Mouse (Mus musculus): ENCODE data around the gene Exosc6. TPM values are rescaled to one million over a fixed set of nuclear protein-coding genes. Genes with fewer than 3 reads are reported as not detected.
"Not testable (repeated sequence)": the region's sequence is repeated elsewhere in the genome, so short reads cannot be mapped to it uniquely, and the experiment has no call there.

Exosc6 gene
- total RNA-seq (2021), result not detected
- long read RNA-seq, experiment 1, transcript Exosc6-201 (1 exons, 1,326 nt), result major isoform, 15 of 15 reads
- long read RNA-seq, experiment 1, partial matches to known transcripts, result 0 of 15 reads
- long read RNA-seq, experiment 1, other reads (novel, unspliced or antisense), result 0 of 15 reads
- long read RNA-seq, experiment 2, transcript Exosc6-201 (1 exons, 1,326 nt), result major isoform, 21 of 21 reads
- long read RNA-seq, experiment 2, partial matches to known transcripts, result 0 of 21 reads
- long read RNA-seq, experiment 2, other reads (novel, unspliced or antisense), result 0 of 21 reads

DNA sequence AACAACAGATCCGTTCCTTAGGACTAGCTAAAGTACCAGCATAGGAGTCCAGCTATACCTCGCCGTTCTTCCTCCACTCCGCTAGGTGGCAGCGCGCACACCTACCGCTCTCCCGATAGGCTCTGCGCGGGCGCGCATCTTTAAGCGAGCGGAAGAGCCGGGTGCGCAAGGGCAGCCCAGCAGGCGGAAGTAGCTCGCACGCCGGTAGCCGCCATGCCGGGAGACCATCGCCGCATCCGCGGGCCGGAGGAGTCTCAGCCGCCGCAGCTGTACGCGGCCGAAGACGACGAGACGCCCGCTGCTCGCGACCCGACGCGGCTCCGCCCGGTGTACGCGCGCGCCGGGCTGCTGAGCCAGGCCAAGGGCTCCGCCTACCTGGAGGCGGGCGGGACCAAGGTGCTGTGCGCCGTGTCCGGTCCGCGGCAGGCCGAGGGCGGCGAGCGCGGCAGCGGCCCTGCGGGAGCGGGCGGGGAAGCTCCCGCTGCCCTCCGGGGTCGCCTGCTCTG is at the start of gene Exosc6:
Exosc6 (plus strand) TSS at position 182 of the 506 bp plus-strand sequence.
- intact Hi-C loops (cut with DNase I; ENCODE audit: low total_unique reads), result no loop called here
- peak; percentile 89 for DNase-seq

DNA sequence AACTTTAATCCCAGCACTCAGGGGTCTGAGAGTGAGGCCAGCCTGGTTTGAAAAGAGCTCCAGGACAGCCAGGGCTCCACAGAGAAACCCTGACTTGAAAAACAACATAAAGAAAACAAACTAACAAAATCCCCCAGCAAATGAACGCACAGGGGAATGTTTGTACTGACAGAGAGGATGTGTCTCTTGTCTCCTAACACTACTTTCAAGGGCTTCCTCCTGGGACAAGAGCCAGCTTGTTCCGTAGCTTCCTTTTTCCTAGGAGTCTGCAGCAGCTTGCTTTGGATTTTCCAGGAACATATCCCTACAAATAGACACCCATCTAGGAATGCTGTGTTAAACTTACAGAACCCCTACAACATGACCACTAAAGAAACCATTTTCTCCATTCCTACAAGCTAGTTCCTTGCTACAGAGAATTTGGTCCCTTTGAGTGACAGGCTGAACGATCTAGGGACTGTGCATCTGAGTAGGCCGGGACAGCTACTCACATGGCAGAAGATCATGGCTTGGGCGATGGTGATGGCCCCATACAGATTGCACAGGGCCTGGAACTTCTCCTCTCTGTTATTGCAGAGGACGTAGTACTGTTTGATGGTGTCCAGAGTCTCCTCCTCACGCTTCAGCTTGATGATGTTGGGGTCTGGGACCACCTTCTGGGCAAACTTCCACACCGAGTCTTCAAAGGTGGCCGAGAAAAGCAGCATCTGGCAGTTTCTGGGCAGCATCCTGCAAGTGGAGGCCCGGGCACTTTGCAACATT is 45.7 kb upstream of the Exosc6 start:
- intact Hi-C loops (cut with DNase I; ENCODE audit: low total_unique reads); DNase-seq: not testable (repeated sequence)

DNA sequence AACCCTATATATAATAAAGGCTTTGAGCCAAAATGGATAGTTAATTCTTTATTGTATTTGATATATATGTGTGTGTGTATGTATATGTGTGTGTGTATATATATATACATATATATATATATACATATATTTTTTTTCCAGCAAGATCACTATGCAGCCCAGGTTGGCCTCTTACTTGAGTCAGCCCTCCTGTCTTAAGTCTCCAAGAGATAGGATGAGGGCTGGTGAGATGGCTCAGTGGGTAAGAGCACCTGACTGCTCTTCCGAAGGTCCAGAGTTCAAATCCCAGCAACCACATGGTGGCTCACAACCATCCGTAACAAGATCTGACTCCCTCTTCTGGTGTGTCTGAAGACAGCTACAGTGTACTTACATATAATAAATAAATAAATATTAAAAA is 29.5 kb upstream of the Exosc6 start:
- DNase-seq; intact Hi-C loops (cut with DNase I; ENCODE audit: low total_unique reads): not testable (repeated sequence)

DNA sequence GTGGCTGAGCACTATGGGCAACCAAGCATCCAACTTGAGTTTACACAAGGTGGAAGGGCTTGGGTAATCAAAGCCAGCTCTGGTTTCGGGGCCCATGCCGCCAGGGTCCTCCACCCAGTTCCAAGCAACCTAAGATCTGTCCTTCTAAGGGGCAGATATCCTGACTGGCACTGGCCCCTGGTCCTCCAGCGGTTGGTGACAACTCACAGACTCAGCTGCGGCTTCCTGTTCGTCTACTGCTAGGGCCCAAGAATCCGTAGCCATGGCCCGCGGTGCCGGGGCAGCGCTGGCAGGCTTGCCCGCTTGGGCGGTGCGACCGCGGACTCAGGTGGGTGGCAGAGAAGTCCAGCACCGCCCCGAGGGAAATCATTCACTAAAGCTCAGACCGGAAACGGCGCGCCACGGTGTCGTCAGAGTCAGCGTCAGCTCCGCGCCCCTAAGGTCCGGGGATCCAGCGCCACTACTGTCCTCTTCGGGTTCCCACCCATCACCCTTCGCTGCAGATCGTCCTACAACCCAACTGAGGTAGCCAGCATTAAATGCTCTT is 28.7 kb upstream of the Exosc6 start:
- intact Hi-C loops (cut with DNase I; ENCODE audit: low total_unique reads), result no loop called here
- peak; percentile 83 for DNase-seq

DNA sequence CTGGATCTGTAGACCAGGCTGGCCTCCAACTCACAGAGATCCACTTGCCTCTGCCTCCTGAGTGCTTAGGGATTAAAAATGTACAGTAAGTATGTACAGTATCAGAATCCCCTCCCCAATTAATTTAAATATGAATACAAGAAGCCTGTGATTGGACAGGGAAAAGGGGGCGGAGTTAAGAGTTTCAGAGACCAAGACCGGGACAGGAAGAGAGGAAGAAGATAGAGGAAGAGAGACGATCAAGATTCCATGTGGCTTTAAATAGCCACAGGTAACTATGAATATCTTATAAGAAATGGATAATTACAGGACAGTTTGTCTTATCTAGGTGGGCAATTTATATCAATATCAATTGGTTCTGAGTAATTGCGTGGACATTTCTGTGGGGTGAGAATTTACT is 26.6 kb upstream of the Exosc6 start:
- DNase-seq, result no peak
- intact Hi-C loops (cut with DNase I; ENCODE audit: low total_unique reads), result no loop called here

DNA sequence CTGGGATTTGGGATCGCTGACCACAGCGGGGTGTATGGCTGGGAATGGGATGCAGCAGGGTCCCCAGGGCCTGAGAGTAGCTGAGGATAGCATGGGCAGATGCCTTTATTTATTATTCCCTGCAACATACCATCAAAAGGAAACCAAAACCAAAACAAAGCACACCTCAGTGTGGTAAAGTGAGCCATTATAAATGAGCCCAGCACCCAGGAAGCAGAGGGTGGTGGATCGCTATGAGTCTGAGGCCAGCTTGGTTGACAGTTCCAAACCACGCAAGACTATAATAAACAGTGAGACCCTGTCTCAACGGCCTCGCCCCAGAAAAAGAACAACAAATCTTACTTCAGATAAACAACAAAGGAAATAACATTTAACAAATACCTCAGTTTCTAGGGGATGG is 26.1 kb upstream of the Exosc6 start:
- no peak for DNase-seq
- intact Hi-C loops (cut with DNase I; ENCODE audit: low total_unique reads), result no loop called here

DNA sequence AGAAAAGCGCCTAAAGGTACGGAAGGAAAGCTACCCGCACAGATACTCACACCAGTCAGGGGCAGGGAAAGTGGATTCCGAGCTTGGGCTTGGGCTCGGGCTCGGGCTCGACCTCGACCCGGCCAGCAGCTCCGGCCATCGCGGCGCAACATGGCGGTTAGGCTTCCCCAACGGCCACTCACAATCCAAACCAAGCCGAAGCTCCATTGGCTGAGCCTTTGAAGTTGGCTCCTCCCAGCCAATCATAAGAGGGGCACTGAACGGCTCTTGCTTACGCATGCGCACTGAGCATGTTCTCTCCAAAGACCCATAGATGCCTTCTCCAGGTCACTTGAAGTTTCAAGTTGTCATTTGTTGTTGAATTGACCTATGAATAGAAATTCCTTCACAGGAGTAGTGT is 24.6 kb upstream of the Exosc6 start, which contains the start of gene Ddx19b:
Ddx19b (minus strand) TSS at position 180 of the 400 bp plus-strand sequence.
- intact Hi-C loops (cut with DNase I; ENCODE audit: low total_unique reads), result no loop called here
- no peak for DNase-seq

DNA sequence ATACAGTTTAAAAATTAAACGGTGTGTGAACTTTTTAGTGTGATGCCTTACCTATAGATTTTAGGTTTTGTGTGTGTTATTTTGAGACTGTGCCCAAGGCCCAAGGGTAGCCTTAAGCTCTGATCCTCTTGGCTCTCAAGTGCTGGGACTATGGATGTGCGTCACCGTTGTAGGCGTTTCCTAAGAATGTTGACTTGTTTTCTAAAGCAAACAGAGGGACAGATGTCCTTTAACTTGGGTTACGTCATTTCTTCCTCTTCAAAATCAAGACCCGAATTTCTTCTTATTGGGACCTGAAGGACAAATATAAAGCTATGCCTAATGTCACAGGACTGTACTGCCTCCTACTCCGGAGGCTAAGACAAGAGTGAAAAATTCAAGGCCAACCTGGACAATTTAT is 23.2 kb upstream of the Exosc6 start, which contains the start of gene Aars:
Aars (plus strand) TSS at position 229 of the 400 bp plus-strand sequence.
- no peak for DNase-seq
- intact Hi-C loops (cut with DNase I; ENCODE audit: low total_unique reads), result no loop called here

DNA sequence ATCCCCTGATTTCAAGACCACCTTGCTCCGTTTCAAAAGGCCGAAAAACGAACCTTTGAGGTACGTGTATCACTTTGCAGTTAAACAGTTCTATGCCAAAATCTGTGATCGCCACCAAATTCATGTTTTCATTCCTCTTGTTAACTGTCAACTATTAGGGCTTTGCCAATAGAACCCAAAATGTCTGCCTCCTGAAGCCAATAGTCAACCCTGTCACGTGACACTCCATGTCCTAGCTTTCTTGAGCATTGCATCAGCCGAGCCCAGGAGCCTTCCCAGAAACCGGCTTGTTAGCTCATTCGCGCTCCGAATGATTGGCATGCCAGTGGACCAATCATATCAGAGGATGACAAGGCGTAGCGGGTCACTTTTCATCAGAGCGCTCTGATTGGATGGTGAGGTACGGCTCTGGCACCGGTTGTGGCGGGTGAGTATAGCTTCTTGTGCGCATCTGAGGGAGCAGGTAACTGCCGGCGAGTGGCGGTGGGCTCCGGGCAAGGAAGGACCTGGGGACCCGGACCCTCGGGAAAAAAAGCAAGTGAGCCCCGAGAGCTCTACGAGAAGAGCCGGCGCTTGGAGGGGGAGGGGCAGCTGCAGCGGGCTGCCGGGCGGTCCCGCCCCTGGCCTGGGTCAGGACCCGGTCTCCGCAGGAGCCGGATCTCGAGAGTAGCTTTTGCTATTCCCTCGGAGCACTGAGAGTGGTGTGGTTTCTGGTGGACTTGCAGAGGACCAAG is 22.5 kb upstream of the Exosc6 start:
- DNase-seq, result peak; percentile 97
- intact Hi-C loops (cut with DNase I; ENCODE audit: low total_unique reads), result no loop called here

DNA sequence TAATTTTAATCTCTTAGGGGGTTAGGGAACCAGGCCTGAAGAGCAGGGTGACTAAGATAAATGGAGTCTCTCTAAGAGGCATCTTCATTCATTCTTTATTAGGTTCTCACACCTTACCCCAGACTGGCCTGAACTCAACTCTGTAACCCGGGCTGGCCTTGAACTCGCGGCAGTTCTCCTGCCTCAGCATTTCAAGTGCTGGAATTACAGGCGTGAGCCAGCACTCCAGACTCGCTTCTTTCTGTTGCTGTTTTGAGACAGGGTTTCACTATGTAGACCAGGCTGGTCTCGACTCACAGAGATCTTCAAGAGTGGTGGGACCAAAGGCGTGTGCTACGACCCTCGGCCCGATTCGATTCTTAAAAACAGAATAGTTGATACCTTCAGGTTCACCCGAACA is 21.9 kb upstream of the Exosc6 start:
- intact Hi-C loops (cut with DNase I; ENCODE audit: low total_unique reads), result no loop called here
- no peak for DNase-seq

DNA sequence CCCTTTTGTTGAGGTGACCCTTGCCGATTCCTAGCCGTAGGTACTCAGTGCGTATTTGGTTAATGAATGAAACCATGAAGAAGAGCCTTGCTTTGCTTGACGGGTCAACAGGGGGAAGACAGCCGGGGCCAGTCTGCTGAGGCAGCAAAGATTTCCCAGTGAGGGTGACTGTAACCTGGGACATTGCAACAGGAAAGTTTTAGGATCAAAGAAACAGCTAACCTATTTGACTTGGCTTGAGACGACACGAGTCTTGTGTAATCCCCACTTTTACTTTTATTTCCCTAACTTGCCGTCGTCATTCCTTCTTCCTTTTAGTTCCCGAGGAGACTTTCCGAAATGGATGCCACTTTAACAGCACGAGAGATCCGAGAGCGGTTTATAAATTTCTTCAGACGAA is 19.5 kb upstream of the Exosc6 start:
- DNase-seq, result no peak
- intact Hi-C loops (cut with DNase I; ENCODE audit: low total_unique reads), result no loop called here

DNA sequence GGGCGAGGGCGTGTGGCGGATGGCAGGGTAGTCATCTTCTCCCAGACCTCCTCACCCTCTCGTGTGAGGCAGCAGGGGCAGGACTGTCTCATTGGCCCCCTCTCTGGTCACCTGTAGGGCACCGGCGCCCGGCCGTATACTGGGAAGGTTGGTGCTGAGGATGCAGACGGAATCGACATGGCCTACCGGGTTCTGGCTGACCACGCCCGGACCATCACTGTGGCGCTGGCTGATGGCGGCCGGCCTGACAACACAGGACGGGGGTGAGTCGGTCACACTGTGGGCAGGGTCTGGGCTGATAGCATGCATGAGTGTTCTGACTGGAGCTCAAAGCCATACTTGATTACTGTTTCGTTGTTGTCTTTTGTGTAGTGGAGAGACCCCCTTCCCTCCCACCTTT is 13.6 kb upstream of the Exosc6 start:
- no peak for DNase-seq
- intact Hi-C loops (cut with DNase I; ENCODE audit: low total_unique reads), result no loop called here

DNA sequence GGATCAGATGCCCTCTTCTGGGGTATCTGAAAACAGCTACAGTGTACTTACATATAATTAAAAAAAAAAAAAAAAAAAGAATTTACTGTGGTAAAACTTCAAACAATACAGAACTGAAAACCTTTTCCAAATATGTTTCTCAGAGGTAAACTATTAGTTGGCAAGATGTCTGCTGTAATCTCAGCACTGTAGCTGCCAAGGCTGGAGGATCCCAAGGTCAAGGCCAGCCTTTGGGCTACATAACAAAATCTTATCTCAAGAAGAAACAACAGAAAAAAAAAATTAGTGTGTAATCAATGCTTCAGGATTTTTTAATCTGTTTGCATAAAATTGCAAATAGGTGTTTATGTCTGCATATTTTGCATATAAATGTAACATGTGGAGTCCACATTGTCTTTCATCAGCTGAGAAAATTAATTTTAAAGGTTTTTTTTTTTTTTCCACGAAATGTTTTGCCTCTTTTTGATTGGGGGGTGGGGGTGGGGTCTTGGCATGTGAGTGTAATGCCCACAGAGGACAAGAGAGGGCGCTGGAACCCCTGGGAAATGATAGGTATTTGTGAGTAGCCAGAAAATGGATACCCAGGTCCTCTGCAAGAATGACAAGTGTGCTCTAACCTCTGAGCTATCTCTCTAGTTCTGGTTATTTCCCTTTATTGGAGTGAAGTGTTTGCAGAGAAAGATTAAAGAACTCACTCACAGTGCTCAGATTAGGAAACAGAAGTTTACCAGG is 12.0 kb upstream of the Exosc6 start:
- no peak for DNase-seq
- intact Hi-C loops (cut with DNase I; ENCODE audit: low total_unique reads), result no loop called here

DNA sequence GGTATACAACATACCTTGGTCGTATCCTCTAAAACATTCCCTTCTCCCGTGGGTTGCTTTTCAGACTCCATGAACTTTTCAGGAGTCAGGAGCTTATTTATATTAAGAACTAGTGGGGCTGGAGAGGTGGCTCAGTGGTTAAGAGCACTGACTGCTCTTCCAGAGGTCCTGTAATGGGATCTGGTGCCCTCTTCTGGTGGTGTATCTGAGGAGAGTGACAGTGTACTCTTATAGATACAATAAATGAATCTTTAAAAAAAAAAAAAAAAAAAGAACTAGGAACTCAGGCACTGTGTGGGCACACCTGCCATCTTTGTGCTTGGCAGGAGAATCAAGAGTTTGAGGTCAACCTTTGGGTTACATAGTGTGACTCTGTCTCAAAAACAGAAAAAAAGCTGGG is 7.4 kb upstream of the Exosc6 start:
- intact Hi-C loops (cut with DNase I; ENCODE audit: low total_unique reads), result no loop called here

DNA sequence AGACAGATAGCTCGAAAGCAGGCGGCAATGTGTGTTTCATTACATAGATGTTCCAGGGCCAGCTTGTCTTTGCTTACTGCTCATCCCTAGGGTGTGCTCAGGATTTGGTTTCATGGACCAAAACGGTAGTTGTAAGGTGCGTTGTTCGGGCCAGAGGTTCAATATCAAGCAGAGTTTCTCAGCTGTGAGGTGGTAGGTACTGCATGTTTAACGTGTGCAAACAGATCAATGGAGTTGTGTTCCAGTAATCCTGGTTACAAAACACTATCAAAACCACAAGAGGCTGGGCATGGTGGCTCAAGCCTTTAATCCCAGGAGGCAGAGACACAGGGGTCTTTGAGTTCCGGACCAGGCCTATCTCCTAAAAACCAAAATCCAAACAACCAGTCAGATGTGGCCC is 7.0 kb upstream of the Exosc6 start:
- intact Hi-C loops (cut with DNase I; ENCODE audit: low total_unique reads), result no loop called here
- no peak for DNase-seq

More for the DNA sequence above, 7.4 kb upstream of the Exosc6 start:
- no peak for DNase-seq

DNA sequence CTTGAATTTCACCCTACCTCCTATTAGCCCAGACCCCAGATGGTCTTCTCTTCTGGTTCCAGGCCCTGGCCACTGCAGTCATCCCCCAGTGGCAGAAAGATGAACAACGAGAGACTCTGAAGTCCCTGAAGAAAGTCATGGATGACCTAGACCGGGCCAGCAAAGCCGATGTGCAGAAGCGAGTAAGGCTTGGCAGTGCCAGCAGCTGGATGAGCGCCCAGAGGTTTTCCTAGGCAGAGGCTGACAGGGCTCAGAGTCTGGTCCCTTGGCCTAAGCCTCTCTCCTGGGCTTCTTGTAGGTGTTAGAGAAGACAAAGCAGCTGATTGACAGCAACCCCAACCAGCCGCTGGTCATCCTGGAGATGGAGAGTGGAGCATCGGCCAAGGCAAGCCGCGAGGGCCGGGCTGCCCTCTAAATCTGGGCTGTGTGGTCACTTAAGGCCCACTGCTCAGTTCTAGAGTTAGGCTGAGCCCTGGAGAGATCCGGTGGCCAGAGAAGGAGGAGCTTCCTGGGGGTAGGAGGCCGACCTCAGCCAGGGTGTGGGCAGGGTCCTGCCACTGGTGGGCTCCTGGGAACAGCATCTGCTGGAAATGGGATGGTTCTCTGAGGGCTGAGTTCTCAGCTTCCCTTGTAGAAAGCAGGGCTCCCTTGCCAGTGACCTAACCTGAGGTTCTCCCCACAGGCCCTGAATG is 2.2 kb upstream of the Exosc6 start:
- intact Hi-C loops (cut with DNase I; ENCODE audit: low total_unique reads), result no loop called here
- peak; percentile 55 for DNase-seq

DNA sequence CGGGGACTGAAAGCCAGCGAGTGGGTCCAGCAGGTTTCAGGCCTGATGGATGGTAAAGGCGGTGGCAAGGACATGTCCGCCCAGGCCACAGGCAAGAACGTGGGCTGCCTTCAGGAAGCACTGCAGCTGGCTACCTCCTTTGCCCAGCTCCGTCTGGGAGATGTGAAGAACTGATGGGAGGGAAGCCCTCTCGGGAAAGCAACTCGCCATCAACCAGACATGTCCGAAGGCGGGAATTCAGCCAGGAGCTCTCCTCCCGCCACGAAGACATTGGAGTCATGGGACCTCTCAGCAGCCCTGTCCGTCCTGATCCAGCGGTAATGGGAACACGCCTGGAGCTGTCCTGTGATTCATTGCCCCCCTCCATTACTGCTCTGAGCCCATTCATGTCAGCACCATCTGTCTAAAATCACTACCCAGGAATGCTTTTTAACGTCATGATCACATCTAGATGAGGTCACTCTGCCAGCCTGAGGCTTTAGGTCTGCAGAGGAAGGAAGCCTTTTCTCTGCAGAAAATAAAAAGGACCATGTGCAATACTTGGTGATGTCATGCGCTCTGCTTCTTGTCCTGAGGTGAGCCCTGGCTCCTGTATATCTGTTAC is 1.0 kb upstream of the Exosc6 start:
- intact Hi-C loops (cut with DNase I; ENCODE audit: low total_unique reads), result no loop called here
- DNase-seq, result no peak

DNA sequence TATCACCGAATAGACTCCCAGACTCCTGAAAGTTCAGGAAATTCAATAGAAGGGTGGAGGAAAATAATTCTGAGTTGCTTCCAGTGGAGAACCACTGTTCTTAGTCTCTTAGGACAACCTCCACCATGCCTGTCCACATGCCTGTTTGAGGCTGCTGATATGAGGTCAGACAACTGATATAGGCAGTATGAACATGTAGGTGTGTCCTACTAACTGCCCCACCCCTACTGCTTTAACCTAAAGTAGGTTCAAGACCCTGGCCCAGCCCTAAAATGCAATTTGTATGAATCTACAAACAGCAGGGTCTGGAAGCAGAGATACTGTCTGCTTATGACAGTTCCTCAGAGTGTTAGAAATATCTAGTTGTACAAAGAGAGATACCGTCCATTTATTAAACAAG is 478 bp upstream of the Exosc6 start:
- intact Hi-C loops (cut with DNase I; ENCODE audit: low total_unique reads), result no loop called here
- DNase-seq, result no peak

All from gastrocnemius, postnatal 14 days (tissue).